Mouse (Mus musculus) kidney, embryonic 15.5 days (tissue): ENCODE measurements at regions not wholly inside any gene's neighbourhood (a gene's known extent, or its start where the extent isn't known, plus 50 kb on each side); places are given as distances from the start of the nearest gene placed in this dataset.

Experiments used
- ATAC-seq: fragments of 200-750 bp; cut with Nextera tagmentation; replicated peaks from 2 replicates; pipeline ENCODE4 v1.8.0; 2017; ENCODE audit warnings: moderate TSS enrichment; ENCODE audit not compliant: low FRiP score
- H3K27ac ChIP-seq: fragments of 300-500 bp; sonication (generic); 2 replicates; pipeline ENCODE4 v1.5.1; 2015; ENCODE audit warnings: mild to moderate bottlenecking, inconsistent platforms
- H3K27me3 ChIP-seq: fragments of 300-500 bp; sonication (generic); 2 replicates; pipeline ENCODE4 v1.6.1; 2015; ENCODE audit warnings: inconsistent platforms
- H3K36me3 ChIP-seq: fragments of 300-500 bp; sonication (generic); 2 replicates; pipeline ENCODE4 v1.6.1; 2015; ENCODE audit warnings: inconsistent platforms
- H3K4me1 ChIP-seq: fragments of 300-500 bp; sonication (generic); 2 replicates; pipeline ENCODE4 v1.6.1; 2015; ENCODE audit warnings: inconsistent platforms
- H3K4me2 ChIP-seq: fragments of 300-500 bp; sonication (generic); 2 replicates; pipeline ENCODE4 v1.6.1; 2015; ENCODE audit warnings: moderate library complexity, mild to moderate bottlenecking, inconsistent platforms
- H3K4me3 ChIP-seq: fragments of 300-500 bp; sonication (generic); replicated peaks from 2 replicates; pipeline ENCODE4 v1.5.1; 2015; ENCODE audit warnings: mild to moderate bottlenecking, inconsistent platforms
- H3K9ac ChIP-seq: fragments of 300-500 bp; sonication (generic); 2 replicates; pipeline ENCODE4 v1.6.1; 2015; ENCODE audit warnings: mild to moderate bottlenecking, inconsistent platforms
- H3K9me3 ChIP-seq: fragments of 300-500 bp; sonication (generic); replicated peaks from 2 replicates; pipeline ENCODE4 v1.6.1; 2016; ENCODE audit warnings: inconsistent platforms
- WGBS: fragments of 180-500 bp; shearing (Covaris S2); methylation state at CpG from one replicate; pipeline ENCODE4 v1.1.7; 2015; ENCODE audit warnings: mixed read lengths; 5-methylcytosine and 5-hydroxymethylcytosine counted together

DNA sequence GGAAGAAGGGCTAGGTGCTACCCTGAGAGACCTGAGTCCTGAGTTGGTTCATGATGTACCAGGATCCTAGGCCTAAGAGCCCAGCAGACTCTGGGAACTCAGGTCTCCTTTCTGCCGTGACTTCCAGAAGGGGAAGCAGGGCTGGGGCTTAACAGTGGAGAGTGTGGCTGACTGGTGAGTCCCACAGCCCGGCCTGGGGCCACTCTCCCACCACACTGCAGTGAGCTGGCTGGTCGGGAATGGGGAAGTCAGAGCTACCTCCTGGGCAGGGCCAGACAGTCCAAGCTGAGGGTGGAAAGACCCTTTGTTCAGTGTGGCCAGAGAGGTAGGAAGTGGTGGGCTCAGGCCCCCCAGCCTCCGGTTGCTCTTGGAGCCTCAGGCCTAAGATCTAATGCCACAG lies 61.6 kb upstream of the Runx3 start:
- no peak overlapping the region for H3K9ac ChIP-seq
- no peak for ATAC-seq
- H3K36me3 ChIP-seq, result no peaks in the 10 kb centered on the region
- H3K4me1 ChIP-seq, result peaks cover 18% of the 10 kb centered on the region
- WGBS, result 74% methylated on average over 4 of the region's 4 CpGs
- H3K4me3 ChIP-seq, result no peak overlapping the region
- no peaks in the 10 kb centered on the region for H3K9me3 ChIP-seq
- H3K27me3 ChIP-seq, result peaks cover 3% of the 10 kb centered on the region; the same call in 1 of the 2 replicates
- H3K4me2 ChIP-seq, result no peak overlapping the region
- H3K27ac ChIP-seq, result no peak overlapping the region

DNA sequence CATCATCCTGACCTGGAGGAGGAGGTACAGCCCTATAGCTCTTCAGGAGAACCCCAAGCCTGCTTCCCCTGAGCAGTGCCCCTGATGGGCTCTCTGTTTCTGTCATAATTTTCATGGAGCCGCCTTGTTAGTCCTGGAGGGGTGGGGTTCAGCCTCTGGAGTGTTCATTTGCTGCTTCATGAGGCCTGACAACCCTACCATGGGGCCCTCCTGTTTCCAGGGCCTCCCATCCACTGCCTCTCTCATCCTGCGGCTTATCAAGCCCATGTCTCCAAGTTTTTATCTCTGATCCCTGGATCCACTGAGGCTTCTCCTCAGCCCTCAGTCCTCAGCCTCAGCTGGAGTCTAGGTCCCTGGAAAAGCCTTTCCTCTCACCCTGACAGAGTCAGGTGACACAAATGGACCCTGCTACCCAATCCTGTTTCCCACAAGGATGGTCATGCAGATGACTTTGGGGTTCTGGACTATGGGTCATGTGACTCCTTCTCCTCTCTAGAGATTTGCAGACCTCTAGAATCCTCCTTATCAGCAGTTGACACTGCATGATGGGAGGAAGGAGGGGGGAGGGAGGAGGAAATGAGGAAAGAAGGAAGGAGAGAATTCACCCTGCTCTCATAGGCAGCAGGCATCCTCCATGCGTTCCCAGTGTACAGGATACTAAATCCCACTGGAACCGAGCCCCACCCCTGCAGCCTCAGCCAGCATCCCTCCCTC lies 59.3 kb upstream of the Runx3 start:
- peaks cover 5% of the 10 kb centered on the region; the same call in 1 of the 2 replicates for H3K27me3 ChIP-seq
- no peak overlapping the region for H3K4me2 ChIP-seq
- H3K27ac ChIP-seq, result no peak overlapping the region
- no peak overlapping the region for H3K9ac ChIP-seq
- H3K36me3 ChIP-seq, result no peaks in the 10 kb centered on the region
- 55% methylated on average over 4 of the region's 4 CpGs for WGBS
- H3K9me3 ChIP-seq, result no peaks in the 10 kb centered on the region
- no peak for ATAC-seq
- peaks cover 11% of the 10 kb centered on the region for H3K4me1 ChIP-seq
- H3K4me3 ChIP-seq, result no peak overlapping the region

DNA sequence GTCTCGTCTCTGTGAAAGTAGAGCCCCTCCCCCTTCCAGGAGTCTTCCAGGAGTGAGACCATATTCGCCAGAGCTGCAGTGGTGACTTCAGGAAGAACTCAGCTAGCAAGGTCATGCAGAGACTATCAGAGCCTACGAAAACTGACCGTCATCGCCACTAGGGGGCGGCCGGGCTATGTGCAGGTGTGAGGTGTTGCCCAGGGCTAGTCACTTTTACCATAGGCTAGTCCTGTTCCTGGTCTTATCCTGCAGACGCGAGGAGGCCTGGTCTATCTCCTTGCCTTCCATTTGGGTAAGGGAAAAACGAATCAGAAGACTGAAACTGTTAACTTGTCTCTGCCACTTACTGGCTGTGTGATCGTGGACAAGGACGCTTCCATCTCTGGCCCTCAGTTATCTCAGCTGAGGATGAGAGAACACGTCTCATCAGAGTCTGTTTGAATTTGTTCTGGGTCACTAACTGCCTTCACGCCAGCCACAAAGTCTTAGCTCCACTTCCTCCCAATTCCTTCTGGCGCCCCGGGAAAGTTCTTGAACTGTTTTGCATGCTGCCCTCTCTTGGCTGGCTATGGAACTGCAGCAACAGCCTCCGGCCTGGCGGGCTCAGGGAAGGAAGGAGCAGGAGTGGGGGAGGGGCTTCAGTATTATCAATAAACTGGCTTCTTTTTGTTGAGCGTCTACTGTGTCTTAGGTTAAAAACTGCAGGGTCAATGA lies 53.5 kb upstream of the Runx3 start:
- H3K4me3 ChIP-seq, result peak overlapping the region; percentile 17
- H3K9me3 ChIP-seq, result no peaks in the 10 kb centered on the region
- peak overlapping the region; percentile 44 for H3K4me2 ChIP-seq
- H3K9ac ChIP-seq, result no peak overlapping the region
- no peak overlapping the region for H3K27ac ChIP-seq
- H3K4me1 ChIP-seq, result peaks cover 9% of the 10 kb centered on the region; the same call in 1 of the 2 replicates
- 0 out of 2 replicates have a peak, but pooled peaks cover 2% of the 10 kb centered on the region for H3K27me3 ChIP-seq
- ATAC-seq, result peak; percentile 76
- WGBS, result 9% methylated on average over 19 of the region's 19 CpGs
- no peaks in the 10 kb centered on the region for H3K36me3 ChIP-seq

DNA sequence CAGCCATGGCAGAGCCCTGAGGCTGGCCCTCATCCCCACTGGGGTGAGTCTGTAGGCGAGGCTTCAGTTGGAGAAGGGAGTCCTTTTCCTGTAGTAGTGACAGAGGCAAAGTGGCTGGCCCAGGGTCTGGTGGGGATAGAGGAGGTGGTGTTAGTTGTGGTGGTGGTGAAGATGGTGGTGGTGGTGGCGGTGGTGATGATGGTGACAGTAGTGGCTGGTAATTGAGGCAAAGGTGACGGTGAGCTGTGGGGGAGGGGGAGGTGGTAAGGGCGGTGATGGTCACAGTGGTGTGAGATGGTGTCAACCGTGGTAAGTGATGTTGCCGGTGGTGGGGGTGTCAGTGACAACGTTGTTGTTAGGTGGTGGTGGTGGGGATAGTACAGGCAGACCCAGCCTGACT lies 52.6 kb upstream of the Runx3 start:
- Histone ChIP-seq H3K9me3 (no peaks in the 10 kb centered on the region), H3K4me2 (no peak overlapping the region), H3K27ac (no peak overlapping the region), H3K9ac (no peak overlapping the region), H3K36me3 (no peaks in the 10 kb centered on the region), H3K4me1 (peaks cover 9% of the 10 kb centered on the region; the same call in 1 of the 2 replicates), H3K27me3 (0 out of 2 replicates have a peak, but pooled peaks cover 2% of the 10 kb centered on the region), H3K4me3 (no peak overlapping the region)
- 70% methylated on average over 7 of the region's 7 CpGs for WGBS
- no peak for ATAC-seq

DNA sequence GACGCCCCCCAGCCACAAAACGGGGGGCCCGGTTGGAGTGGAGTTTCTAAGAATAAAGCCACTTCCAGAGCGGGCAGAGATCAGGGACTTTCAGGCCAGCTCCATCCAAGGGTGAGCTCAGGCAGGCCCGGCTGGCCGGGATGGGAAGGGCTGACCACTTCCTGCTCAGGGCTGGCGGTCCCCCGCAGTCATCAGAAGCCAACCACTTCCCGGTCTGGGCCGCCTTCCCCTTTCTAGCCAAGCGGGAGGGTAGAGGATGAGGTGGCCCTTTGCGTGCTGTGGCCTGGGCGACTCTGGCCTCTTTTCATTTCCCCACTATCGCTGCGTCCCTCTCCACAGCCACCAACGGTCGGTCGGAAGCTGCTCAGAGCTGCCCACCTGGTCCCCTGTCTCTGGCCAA lies 50.6 kb upstream of the Runx3 start:
- Histone ChIP-seq H3K4me3 (no peak overlapping the region), H3K27ac (no peak overlapping the region), H3K9ac (no peak overlapping the region), H3K4me1 (peaks cover 9% of the 10 kb centered on the region; the same call in 1 of the 2 replicates), H3K9me3 (no peaks in the 10 kb centered on the region), H3K36me3 (no peaks in the 10 kb centered on the region), H3K27me3 (no peaks in the 10 kb centered on the region), H3K4me2 (no peak overlapping the region)
- no peak for ATAC-seq
- 68% methylated on average over 18 of the region's 18 CpGs for WGBS
